Mouse (Mus musculus) B cell, adult (primary cell): ENCODE results near the gene Isg20l2. TPM values are rescaled to one million over a fixed set of nuclear protein-coding genes. Genes with fewer than 3 reads are reported as not detected.

Source experiments
- total RNA-seq: library from RNA; stranded (reverse); gene quantifications from 4 replicates; pipeline ENCODE4 v1.2.4, GENCODE M21; 2023; ENCODE audit not compliant: inconsistent age

The Isg20l2 gene
- 64.0 to 71.6 TPM (median 66.1 TPM) in 4 replicates for total RNA-seq

DNA sequence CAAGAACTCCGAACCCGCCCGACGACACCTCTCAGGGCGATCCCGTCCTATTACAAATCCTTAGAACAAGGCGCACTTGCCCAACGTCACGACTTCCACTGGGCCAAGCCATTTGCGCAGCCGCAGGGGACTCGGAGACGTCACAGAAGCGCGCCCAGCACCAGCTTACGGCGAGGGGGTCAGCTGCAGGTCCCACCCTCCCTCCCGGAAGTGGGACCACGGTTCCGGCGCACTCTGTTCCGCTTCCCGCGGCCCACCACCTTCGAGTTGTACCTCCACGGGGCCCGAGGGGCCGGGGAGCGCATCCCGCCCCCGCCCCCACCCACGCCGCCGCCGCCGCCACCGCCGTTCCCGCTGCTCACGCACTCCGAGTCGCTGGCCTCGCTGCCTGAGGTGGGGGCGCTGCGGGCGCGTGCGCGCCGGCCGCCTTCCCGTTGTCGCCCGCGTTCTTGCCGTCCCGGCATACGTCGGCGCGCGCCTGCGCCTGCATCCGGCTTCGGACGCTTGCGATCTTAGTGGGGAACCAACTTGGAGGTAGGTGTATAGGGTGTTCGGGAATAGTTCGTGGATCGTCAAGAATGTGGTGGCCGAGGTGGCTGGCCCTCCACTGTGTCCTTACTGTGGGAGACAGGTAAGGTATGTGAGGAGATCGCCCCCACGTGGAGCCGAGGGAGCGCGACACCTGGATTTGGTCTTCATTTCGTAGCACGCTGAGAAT, at the start of gene Isg20l2, which contains the start of gene Rrnad1:
TSS of gene Isg20l2 (plus strand) at position 237 of the 718 bp plus-strand sequence.
TSS of gene Rrnad1 (minus strand) at position 640 of the 718 bp plus-strand sequence.

GRCm38 (mm10) chr3:87885281-87886003, 44.7 kb upstream of the Isg20l2 start, which contains the start of gene Prcc:
Gene Prcc (minus strand): TSS chr3:87885608.

GRCm38 (mm10) chr3:87905880-87906485, 24.1 kb upstream of the Isg20l2 start, which contains the start of gene Hdgf:
Gene Hdgf (plus strand): TSS chr3:87906321.

GRCm38 (mm10) chr3:87919336-87920108, 10.6 kb upstream of the Isg20l2 start, which contains the start of gene Mrpl24:
Gene Mrpl24 (plus strand): TSS chr3:87919506.

DNA sequence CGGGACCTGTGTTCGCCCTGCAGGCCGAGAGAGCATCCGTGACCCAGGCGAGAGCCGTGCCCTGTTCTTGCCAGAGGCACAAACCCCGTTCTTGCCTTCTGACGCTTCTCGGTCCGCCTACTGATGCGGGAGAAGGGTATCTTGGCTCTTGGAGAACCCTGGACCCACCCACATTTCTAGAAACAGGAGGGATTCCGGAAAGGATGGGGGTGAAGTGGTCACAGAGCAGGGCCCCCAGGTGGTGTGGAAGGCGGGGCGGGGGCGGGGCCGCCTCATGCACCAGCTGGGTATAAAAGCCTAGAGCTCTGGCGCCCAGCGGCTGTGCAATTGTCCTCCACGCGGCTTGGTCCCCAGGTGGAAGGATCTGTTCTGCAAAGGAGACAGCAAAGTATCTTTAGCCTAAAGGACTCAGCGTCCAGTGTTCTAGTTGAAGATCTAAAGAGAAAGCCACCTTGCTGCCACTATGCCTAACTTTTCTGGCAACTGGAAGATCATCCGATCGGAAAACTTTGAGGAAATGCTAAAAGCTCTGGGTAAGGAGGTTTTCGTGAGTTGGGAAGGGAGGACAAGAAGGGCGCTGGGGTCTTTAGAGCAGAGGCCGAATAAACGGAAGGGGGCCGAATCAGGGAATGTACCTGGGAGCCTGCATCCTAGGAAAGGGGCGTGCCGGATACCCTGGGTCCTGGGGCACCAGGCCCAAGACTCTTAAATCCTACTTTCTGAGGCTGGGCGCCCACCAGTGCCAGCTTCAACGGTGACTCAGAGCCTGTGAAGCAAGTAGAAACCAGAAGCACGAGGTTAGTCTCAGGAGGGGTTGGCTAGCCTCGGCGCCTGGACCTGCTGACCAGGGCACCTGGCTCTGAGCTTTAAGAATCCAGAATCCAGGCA, 18.5 kb downstream of the Isg20l2 start, which contains the start of gene Crabp2:
TSS of gene Crabp2 (plus strand) at position 289 of the 888 bp plus-strand sequence.

DNA sequence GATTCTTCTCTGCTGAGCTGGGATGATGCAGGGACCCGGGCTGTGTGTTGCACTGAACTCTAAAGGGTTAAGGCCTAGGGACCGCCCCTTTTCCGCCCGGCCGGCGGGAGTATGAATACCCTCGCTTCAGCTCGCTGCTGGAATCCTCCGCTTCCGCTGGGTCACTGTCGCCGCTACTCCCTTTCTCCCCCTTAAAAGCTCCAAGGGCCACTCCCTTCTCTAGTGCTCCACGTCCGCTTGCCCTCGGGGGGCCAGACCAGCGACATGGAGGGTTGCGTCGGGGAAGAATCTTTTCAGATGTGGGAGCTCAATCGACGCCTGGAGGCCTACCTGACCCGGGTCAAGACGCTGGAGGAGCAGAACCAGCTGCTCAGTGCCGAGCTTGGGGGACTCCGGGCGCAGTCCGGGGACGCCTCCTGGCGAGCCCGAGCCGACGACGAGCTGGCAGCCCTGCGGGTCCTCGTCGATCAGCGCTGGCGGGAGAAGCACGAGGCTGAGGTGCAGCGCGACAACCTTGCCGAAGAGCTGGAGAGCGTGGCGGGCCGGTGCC, 40.9 kb downstream of the Isg20l2 start, which contains the start of gene Nes:
TSS of gene Nes (plus strand) at position 140 of the 550 bp plus-strand sequence.

Other genes starting within 250 kb of the Isg20l2 start
- gene Lrrc71, start 181.7 kb upstream of the Isg20l2 start, total RNA-seq, result 0.26 to 1.7 TPM (median 0.80 TPM) in 3 of 4 replicates, not detected in the other
- not detected in 4 replicates for gene Ntrk1, start 135.2 kb upstream of the Isg20l2 start, total RNA-seq
- 0.09 TPM in 1 of 4 replicates, not detected in the others for gene Insrr, start 133.4 kb upstream of the Isg20l2 start, total RNA-seq
- gene Pear1, start 106.0 kb upstream of the Isg20l2 start, total RNA-seq, result 16.6 to 23.2 TPM (median 22.4 TPM) in 4 replicates
- gene Sh2d2a, start 83.6 kb upstream of the Isg20l2 start, total RNA-seq, result 27.4 to 31.3 TPM (median 29.4 TPM) in 4 replicates
- gene Prcc, start 44.7 kb upstream of the Isg20l2 start, total RNA-seq, result 54.7 to 61.5 TPM (median 57.6 TPM) in 4 replicates
- 77.9 to 83.0 TPM (median 79.1 TPM) in 4 replicates for gene Hdgf, start 24.0 kb upstream of the Isg20l2 start, total RNA-seq
- 126 to 163 TPM (median 139 TPM) in 4 replicates for gene Mrpl24, start 10.8 kb upstream of the Isg20l2 start, total RNA-seq
- 29.4 to 38.4 TPM (median 34.5 TPM) in 4 replicates for gene Rrnad1, start 403 bp downstream of the Isg20l2 start, total RNA-seq
- 0.78 to 2.5 TPM (median 1.4 TPM) in 4 replicates for gene Crabp2, start 18.4 kb downstream of the Isg20l2 start, total RNA-seq
- gene Nes, start 40.8 kb downstream of the Isg20l2 start, total RNA-seq, result not detected in 4 replicates
- not detected in 4 replicates for gene Bcan, start 69.9 kb downstream of the Isg20l2 start, total RNA-seq
- gene Hapln2, start 97.3 kb downstream of the Isg20l2 start, total RNA-seq, result not detected in 4 replicates
- gene Gpatch4, start 112.8 kb downstream of the Isg20l2 start, total RNA-seq, result 13.7 to 20.9 TPM (median 16.4 TPM) in 4 replicates
- gene Naxe, start 128.2 kb downstream of the Isg20l2 start, total RNA-seq, result 27.1 to 33.9 TPM (median 32.0 TPM) in 4 replicates
- not detected in 4 replicates for gene Ttc24, start 148.0 kb downstream of the Isg20l2 start, total RNA-seq
- 0.42 to 1.5 TPM (median 0.56 TPM) in 4 replicates for gene Iqgap3, start 151.7 kb downstream of the Isg20l2 start, total RNA-seq
- gene Mef2d, start 212.1 kb downstream of the Isg20l2 start, total RNA-seq, result 342 to 418 TPM (median 405 TPM) in 4 replicates